In the genomic region with DNA sequence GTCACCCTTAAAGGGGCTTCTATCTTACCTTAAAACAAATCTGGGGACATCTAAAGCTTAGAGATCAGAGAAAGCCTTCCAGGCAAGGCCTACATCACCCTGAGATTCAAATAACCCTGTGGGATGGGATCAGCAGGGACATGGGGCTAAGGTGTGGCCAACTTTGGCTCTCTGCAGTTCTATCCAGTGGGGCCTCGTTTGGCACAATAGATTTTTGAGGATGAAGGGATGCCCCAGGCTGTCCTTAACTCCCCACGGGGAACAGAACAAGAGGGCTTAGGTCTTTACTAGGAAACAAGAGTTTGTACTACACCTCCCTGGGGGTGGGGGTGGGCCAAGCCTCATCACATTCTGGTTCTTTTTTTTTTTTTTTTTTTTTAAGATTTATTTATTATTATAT, we compare ENCODE assay signal across 10 mouse cellular contexts. TPM values are rescaled to one million over a fixed set of nuclear protein-coding genes. Genes with fewer than 3 reads are reported as not detected.
A peak's percentile ranks its signal among the peaks of the same experiment; 100 is the strongest.
DNase-seq lines count a peak whose midpoint lies in the region; ATAC-seq and TF ChIP-seq lines count a peak whose summit lies in the region.
"Had no signal": no experiment of that assay in that cellular context is flagged by ENCODE, and none has a peak within 500 bp of the region (broad histone marks: within the 10 kb centered on the region; RNA-seq: fewer than 3 reads in every experiment).

No protein-coding gene starts in this region.

- 0 out of 2 replicates have a peak overlapping the region, but pooled peaks have one; percentile 36 for H3K27ac ChIP-seq in heart, postnatal 0 days (ENCODE audit: low read depth)
- no peak overlapping the region for H3K27ac ChIP-seq in midbrain, embryonic 11.5 days (ENCODE audit: low read depth, low read length)
- H3K27ac ChIP-seq in midbrain, embryonic 15.5 days: no peak overlapping the region
- peak overlapping the region; percentile 94 for H3K27ac ChIP-seq in embryonic facial prominence, embryonic 14.5 days (replicated peaks; ENCODE audit: low read depth, low read length)
- peak overlapping the region; percentile 91 for H3K27ac ChIP-seq in limb, embryonic 15.5 days

- H3K4me2 ChIP-seq in heart, postnatal 0 days (ENCODE audit: low read depth, low read length): no peak overlapping the region
- H3K4me2 ChIP-seq in midbrain, embryonic 11.5 days: no peak overlapping the region
- no peak overlapping the region for H3K4me2 ChIP-seq in midbrain, embryonic 15.5 days
- peak overlapping the region; percentile 33; the same call in 1 of the 2 replicates for H3K4me2 ChIP-seq in embryonic facial prominence, embryonic 14.5 days (ENCODE audit: low read depth, low read length)
- peak overlapping the region; percentile 34 for H3K4me2 ChIP-seq in limb, embryonic 15.5 days

- TF ChIP-seq CTCF in heart, postnatal 0 days (IDR thresholded peaks at IDR 0.05; ENCODE audit: low read depth): no peak

- ATAC-seq in heart, postnatal 0 days (ENCODE audit: insufficient read depth, low read depth): no peak
- no peak for ATAC-seq in midbrain, embryonic 11.5 days (ENCODE audit: low FRiP score)
- ATAC-seq in midbrain, embryonic 15.5 days (replicated peaks): no peak
- peak; percentile 0; the same call in 1 of the 2 replicates for ATAC-seq in embryonic facial prominence, embryonic 14.5 days (ENCODE audit: low read depth)
- no peak for ATAC-seq in limb, embryonic 15.5 days (ENCODE audit: insufficient number of reproducible peaks, low FRiP score, low TSS enrichment, low read depth)

- no peaks in the 10 kb centered on the region for H3K27me3 ChIP-seq in heart, postnatal 0 days (ENCODE audit: control insufficient read depth, insufficient read depth, low read length)
- no peaks in the 10 kb centered on the region for H3K27me3 ChIP-seq in midbrain, embryonic 11.5 days (ENCODE audit: control insufficient read depth, insufficient read depth, low read length)
- H3K27me3 ChIP-seq in midbrain, embryonic 15.5 days (replicated peaks): no peaks in the 10 kb centered on the region
- no peaks in the 10 kb centered on the region for H3K27me3 ChIP-seq in embryonic facial prominence, embryonic 14.5 days (replicated peaks; ENCODE audit: control insufficient read depth, insufficient read depth, low read length)
- H3K27me3 ChIP-seq in limb, embryonic 15.5 days: no peaks in the 10 kb centered on the region

- DNase-seq in heart, postnatal 0 days (ENCODE audit: low spot score): no peak
- DNase-seq in heart, postnatal 4 days: no peak
- DNase-seq in midbrain, embryonic 11.5 days (ENCODE audit: low spot score, missing footprints): peak; percentile 84
- DNase-seq in embryonic facial prominence, embryonic 14.5 days (ENCODE audit: low spot score): no peak
- DNase-seq in thymus, postnatal 0 days (ENCODE audit: low spot score): no peak
- DNase-seq: cerebellum, adult 2 months; kidney, postnatal 36 days; thymus, postnatal 14 days had no signal

- peaks cover 23% of the 10 kb centered on the region for H3K4me1 ChIP-seq in heart, postnatal 0 days (ENCODE audit: control insufficient read depth, insufficient read depth)
- H3K4me1 ChIP-seq in midbrain, embryonic 11.5 days (ENCODE audit: control insufficient read depth, insufficient read depth, low read length): peaks cover 18% of the 10 kb centered on the region
- peaks cover 21% of the 10 kb centered on the region for H3K4me1 ChIP-seq in midbrain, embryonic 15.5 days
- peaks cover 37% of the 10 kb centered on the region for H3K4me1 ChIP-seq in embryonic facial prominence, embryonic 14.5 days (ENCODE audit: control insufficient read depth, insufficient read depth, low read length)
- peaks cover 55% of the 10 kb centered on the region for H3K4me1 ChIP-seq in limb, embryonic 15.5 days

- H3K4me3 ChIP-seq in heart, postnatal 0 days (ENCODE audit: low read depth, low read length): no peak overlapping the region
- H3K4me3 ChIP-seq in midbrain, embryonic 11.5 days (ENCODE audit: low read depth, low read length): no peak overlapping the region
- H3K4me3 ChIP-seq in midbrain, embryonic 15.5 days: no peak overlapping the region
- H3K4me3 ChIP-seq in embryonic facial prominence, embryonic 14.5 days (ENCODE audit: low read depth, low read length): no peak overlapping the region
- peak overlapping the region; percentile 4; the same call in 1 of the 2 replicates for H3K4me3 ChIP-seq in limb, embryonic 15.5 days

- H3K36me3 ChIP-seq in heart, postnatal 0 days (replicated peaks; ENCODE audit: control insufficient read depth, insufficient read depth, low read length): peaks cover 29% of the 10 kb centered on the region
- no peaks in the 10 kb centered on the region; the same call in 1 of the 2 replicates for H3K36me3 ChIP-seq in midbrain, embryonic 11.5 days (ENCODE audit: control insufficient read depth, insufficient read depth, low read length)
- peaks cover 16% of the 10 kb centered on the region; the same call in 1 of the 2 replicates for H3K36me3 ChIP-seq in midbrain, embryonic 15.5 days (replicated peaks)
- H3K36me3 ChIP-seq in embryonic facial prominence, embryonic 14.5 days (ENCODE audit: control insufficient read depth, insufficient read depth, low read length): peaks cover 14% of the 10 kb centered on the region; the same call in 1 of the 2 replicates
- peaks cover 26% of the 10 kb centered on the region for H3K36me3 ChIP-seq in limb, embryonic 15.5 days

- TF ChIP-seq EP300 in heart, postnatal 0 days (IDR thresholded peaks at IDR 0.05; ENCODE audit: low read depth): no peak

- H3K9ac ChIP-seq in heart, postnatal 0 days (replicated peaks; ENCODE audit: low read depth, low read length): 0 out of 2 replicates have a peak overlapping the region, but pooled peaks have one; percentile 35
- H3K9ac ChIP-seq in midbrain, embryonic 11.5 days (ENCODE audit: low read length): 0 out of 2 replicates have a peak overlapping the region, but pooled peaks have one; percentile 7
- H3K9ac ChIP-seq in midbrain, embryonic 15.5 days: no peak overlapping the region
- peak overlapping the region; percentile 45 for H3K9ac ChIP-seq in embryonic facial prominence, embryonic 14.5 days (ENCODE audit: low read depth, low read length)
- H3K9ac ChIP-seq in limb, embryonic 15.5 days: no peak overlapping the region; the same call in 1 of the 2 replicates

- no peaks in the 10 kb centered on the region for H3K9me3 ChIP-seq in heart, postnatal 0 days (replicated peaks; ENCODE audit: control insufficient read depth, low read length)
- no peaks in the 10 kb centered on the region for H3K9me3 ChIP-seq in midbrain, embryonic 11.5 days (ENCODE audit: control insufficient read depth, low read length)
- H3K9me3 ChIP-seq in midbrain, embryonic 15.5 days: no peaks in the 10 kb centered on the region
- H3K9me3 ChIP-seq in embryonic facial prominence, embryonic 14.5 days (ENCODE audit: control insufficient read depth, low read length): no peaks in the 10 kb centered on the region
- no peaks in the 10 kb centered on the region for H3K9me3 ChIP-seq in limb, embryonic 15.5 days

- WGBS in heart, postnatal 0 days: 49% methylated on average over 2 of the region's 2 CpGs
- WGBS in midbrain, embryonic 11.5 days: 24% methylated on average over 2 of the region's 2 CpGs
- WGBS in midbrain, embryonic 15.5 days: 15% methylated on average over 2 of the region's 2 CpGs
- 32% methylated on average over 2 of the region's 2 CpGs for WGBS in embryonic facial prominence, embryonic 14.5 days
- WGBS in limb, embryonic 15.5 days: 11% methylated on average over 2 of the region's 2 CpGs

RNA-seq across cellular contexts. Expression of a gene that starts 19.5 kb away (rescaled TPM):
- total RNA-seq in heart, postnatal 0 days (2014; rRNA removed; ENCODE audit: low replicate concordance): 99.6 and 102 TPM in 2 replicates
- 99.5 and 103 TPM in 2 replicates for polyA plus RNA-seq in heart, postnatal 0 days (2015; fragmentation: Nextera tagmentation; extraction: Ambion mirVana)
- total RNA-seq in heart, postnatal 4 days (2021): 10 to 100 TPM; 82.7 to 84.7 TPM
- 53.4 and 57.0 TPM in 2 replicates for polyA plus RNA-seq in midbrain, embryonic 11.5 days (2014; fragmentation: Nextera tagmentation; extraction: Ambion mirVana)
- polyA plus RNA-seq in midbrain, embryonic 15.5 days (2015; fragmentation: Nextera tagmentation; extraction: Ambion mirVana): 62.1 and 65.5 TPM in 2 replicates
- 57.6 and 57.7 TPM in 2 replicates for polyA plus RNA-seq in embryonic facial prominence, embryonic 14.5 days (2014; fragmentation: Nextera tagmentation; extraction: Ambion mirVana)
- 60.5 and 65.1 TPM in 2 replicates for polyA plus RNA-seq in limb, embryonic 15.5 days (2015; fragmentation: Nextera tagmentation; extraction: Ambion mirVana)
- 47.3 and 48.7 TPM in 2 replicates for polyA plus RNA-seq in thymus, postnatal 0 days (2015; fragmentation: Nextera tagmentation; extraction: Ambion mirVana)

RNA-seq across cellular contexts. Expression of a gene that starts 19.6 kb away (rescaled TPM):
- 38.7 and 64.8 TPM in 2 replicates for total RNA-seq in heart, postnatal 0 days (2014; rRNA removed; ENCODE audit: low replicate concordance)
- polyA plus RNA-seq in heart, postnatal 0 days (2015; fragmentation: Nextera tagmentation; extraction: Ambion mirVana): 8.1 and 9.3 TPM in 2 replicates
- 10 to 100 TPM; 17.7 to 18.2 TPM for total RNA-seq in heart, postnatal 4 days (2021)
- polyA plus RNA-seq in midbrain, embryonic 11.5 days (2014; fragmentation: Nextera tagmentation; extraction: Ambion mirVana): 6.1 and 7.0 TPM in 2 replicates
- polyA plus RNA-seq in midbrain, embryonic 15.5 days (2015; fragmentation: Nextera tagmentation; extraction: Ambion mirVana): 5.2 and 5.8 TPM in 2 replicates
- polyA plus RNA-seq in embryonic facial prominence, embryonic 14.5 days (2014; fragmentation: Nextera tagmentation; extraction: Ambion mirVana): 31.3 and 32.4 TPM in 2 replicates
- 41.5 and 45.1 TPM in 2 replicates for polyA plus RNA-seq in limb, embryonic 15.5 days (2015; fragmentation: Nextera tagmentation; extraction: Ambion mirVana)
- 2.0 and 2.4 TPM in 2 replicates for polyA plus RNA-seq in thymus, postnatal 0 days (2015; fragmentation: Nextera tagmentation; extraction: Ambion mirVana)

RNA-seq across cellular contexts. Expression of a gene that starts 20.3 kb away (rescaled TPM):
- total RNA-seq in heart, postnatal 0 days (2014; rRNA removed; ENCODE audit: low replicate concordance): 17.2 and 17.8 TPM in 2 replicates
- 8.0 and 9.9 TPM in 2 replicates for polyA plus RNA-seq in heart, postnatal 0 days (2015; fragmentation: Nextera tagmentation; extraction: Ambion mirVana)
- total RNA-seq in heart, postnatal 4 days (2021): 10 to 100 TPM; 24.1 to 26.5 TPM
- 13.6 TPM in 2 replicates for polyA plus RNA-seq in midbrain, embryonic 11.5 days (2014; fragmentation: Nextera tagmentation; extraction: Ambion mirVana)
- polyA plus RNA-seq in midbrain, embryonic 15.5 days (2015; fragmentation: Nextera tagmentation; extraction: Ambion mirVana): 32.1 and 33.2 TPM in 2 replicates
- 11.5 and 16.1 TPM in 2 replicates for polyA plus RNA-seq in embryonic facial prominence, embryonic 14.5 days (2014; fragmentation: Nextera tagmentation; extraction: Ambion mirVana)
- 16.8 and 18.4 TPM in 2 replicates for polyA plus RNA-seq in limb, embryonic 15.5 days (2015; fragmentation: Nextera tagmentation; extraction: Ambion mirVana)
- polyA plus RNA-seq in thymus, postnatal 0 days (2015; fragmentation: Nextera tagmentation; extraction: Ambion mirVana): 51.9 and 55.0 TPM in 2 replicates

RNA-seq across cellular contexts. Expression of a gene that starts 34.5 kb away (rescaled TPM):
- 23.9 and 74.9 TPM in 2 replicates for total RNA-seq in heart, postnatal 0 days (2014; rRNA removed; ENCODE audit: low replicate concordance)
- polyA plus RNA-seq in heart, postnatal 0 days (2015; fragmentation: Nextera tagmentation; extraction: Ambion mirVana): 172 and 184 TPM in 2 replicates
- total RNA-seq in heart, postnatal 4 days (2021): 10 to 100 TPM; 89.5 to 92.6 TPM
- polyA plus RNA-seq in midbrain, embryonic 11.5 days (2014; fragmentation: Nextera tagmentation; extraction: Ambion mirVana): 97.1 and 99.1 TPM in 2 replicates
- 139 and 154 TPM in 2 replicates for polyA plus RNA-seq in midbrain, embryonic 15.5 days (2015; fragmentation: Nextera tagmentation; extraction: Ambion mirVana)
- polyA plus RNA-seq in embryonic facial prominence, embryonic 14.5 days (2014; fragmentation: Nextera tagmentation; extraction: Ambion mirVana): 90.8 and 90.9 TPM in 2 replicates
- 75.8 and 83.1 TPM in 2 replicates for polyA plus RNA-seq in limb, embryonic 15.5 days (2015; fragmentation: Nextera tagmentation; extraction: Ambion mirVana)
- 147 and 155 TPM in 2 replicates for polyA plus RNA-seq in thymus, postnatal 0 days (2015; fragmentation: Nextera tagmentation; extraction: Ambion mirVana)

RNA-seq across cellular contexts. Expression of a gene that starts 59.8 kb away (rescaled TPM):
- total RNA-seq in heart, postnatal 0 days (2014; rRNA removed; ENCODE audit: low replicate concordance): 12.4 and 21.1 TPM in 2 replicates
- 8.6 and 9.8 TPM in 2 replicates for polyA plus RNA-seq in heart, postnatal 0 days (2015; fragmentation: Nextera tagmentation; extraction: Ambion mirVana)
- 10 to 100 TPM; 15.2 to 15.5 TPM for total RNA-seq in heart, postnatal 4 days (2021)
- 174 and 191 TPM in 2 replicates for polyA plus RNA-seq in midbrain, embryonic 11.5 days (2014; fragmentation: Nextera tagmentation; extraction: Ambion mirVana)
- 78.3 and 79.6 TPM in 2 replicates for polyA plus RNA-seq in midbrain, embryonic 15.5 days (2015; fragmentation: Nextera tagmentation; extraction: Ambion mirVana)
- 46.3 and 56.8 TPM in 2 replicates for polyA plus RNA-seq in embryonic facial prominence, embryonic 14.5 days (2014; fragmentation: Nextera tagmentation; extraction: Ambion mirVana)
- 48.3 and 54.5 TPM in 2 replicates for polyA plus RNA-seq in limb, embryonic 15.5 days (2015; fragmentation: Nextera tagmentation; extraction: Ambion mirVana)
- 40.4 and 43.0 TPM in 2 replicates for polyA plus RNA-seq in thymus, postnatal 0 days (2015; fragmentation: Nextera tagmentation; extraction: Ambion mirVana)

Comparison
In these comparisons a context has a peak if more than half of its experiments do, and no peak if none do; other contexts are left out.
1. H3K9ac ChIP-seq: peak in heart, postnatal 0 days (single experiment), midbrain, embryonic 11.5 days (single experiment) and embryonic facial prominence, embryonic 14.5 days (single experiment); none in midbrain, embryonic 15.5 days (single experiment) and limb, embryonic 15.5 days (single experiment).
2. H3K27ac ChIP-seq: peak in heart, postnatal 0 days (single experiment), embryonic facial prominence, embryonic 14.5 days (single experiment) and limb, embryonic 15.5 days (single experiment); none in midbrain, embryonic 11.5 days (single experiment) and midbrain, embryonic 15.5 days (single experiment).
3. H3K4me2 ChIP-seq: peak in embryonic facial prominence, embryonic 14.5 days (single experiment) and limb, embryonic 15.5 days (single experiment); none in heart, postnatal 0 days (single experiment), midbrain, embryonic 11.5 days (single experiment) and midbrain, embryonic 15.5 days (single experiment).